Mouse (Mus musculus) lung, postnatal 10 days (tissue): Measurements from ENCODE around the gene Agtpbp1.

Experiments
- DNase-seq: peaks from one replicate; pipeline ENCODE4 v3.0.0; 2021

Agtpbp1 gene

GRCm38 (mm10) chr13:59571107-59571506, 13.9 kb downstream of the Agtpbp1 start:
- DNase-seq, result no peak

DNA sequence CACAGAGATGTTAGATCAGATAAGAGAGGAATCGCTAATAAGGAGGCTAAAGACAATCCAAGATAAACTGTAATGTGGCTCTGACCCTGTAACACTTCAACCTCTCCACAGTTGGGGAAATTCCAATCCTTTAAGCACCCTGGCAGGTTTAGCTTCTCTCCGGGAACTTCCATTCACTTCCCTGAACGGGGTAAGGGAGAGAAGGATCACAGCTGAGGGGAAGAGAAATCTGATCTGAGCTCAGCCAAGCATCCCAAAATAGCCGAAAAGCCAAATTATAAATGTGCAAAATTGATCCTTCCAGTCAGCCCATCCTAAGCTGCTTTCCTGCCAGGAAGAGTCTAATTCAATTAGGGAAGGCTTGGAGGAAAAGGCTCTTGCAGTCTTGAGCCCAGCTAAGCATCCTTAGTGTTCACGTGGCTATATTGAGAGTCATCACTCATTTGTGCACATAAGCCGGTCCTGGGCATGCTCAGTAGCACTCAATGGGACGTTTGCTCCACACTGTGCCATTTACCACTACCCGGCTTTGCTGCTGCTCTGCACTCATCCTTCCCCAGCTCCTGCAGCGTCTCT, 19.0 kb downstream of the Agtpbp1 start:
- DNase-seq, result no peak

GRCm38 (mm10) chr13:59564923-59565322, 20.1 kb downstream of the Agtpbp1 start:
- no peak for DNase-seq

DNA sequence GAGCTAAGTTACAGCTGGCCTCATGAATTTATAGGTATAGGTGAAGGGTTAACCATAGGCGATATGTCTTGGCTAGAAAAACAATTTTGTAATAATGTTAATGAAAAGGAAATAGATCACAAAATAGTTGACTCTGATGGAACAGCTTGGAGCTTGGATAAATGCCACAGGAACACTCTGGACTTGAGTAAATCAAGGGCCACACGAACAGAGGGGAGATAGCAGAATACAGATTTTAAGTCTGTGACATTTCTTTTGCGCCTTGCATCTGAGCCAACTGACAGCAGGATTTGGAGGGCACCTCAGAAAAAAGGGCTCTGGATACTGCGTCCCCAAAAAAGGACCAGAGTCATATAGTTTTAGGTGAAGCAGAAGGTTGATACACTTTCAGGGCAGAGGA, 20.5 kb downstream of the Agtpbp1 start:
- DNase-seq, result peak; percentile 49

DNA sequence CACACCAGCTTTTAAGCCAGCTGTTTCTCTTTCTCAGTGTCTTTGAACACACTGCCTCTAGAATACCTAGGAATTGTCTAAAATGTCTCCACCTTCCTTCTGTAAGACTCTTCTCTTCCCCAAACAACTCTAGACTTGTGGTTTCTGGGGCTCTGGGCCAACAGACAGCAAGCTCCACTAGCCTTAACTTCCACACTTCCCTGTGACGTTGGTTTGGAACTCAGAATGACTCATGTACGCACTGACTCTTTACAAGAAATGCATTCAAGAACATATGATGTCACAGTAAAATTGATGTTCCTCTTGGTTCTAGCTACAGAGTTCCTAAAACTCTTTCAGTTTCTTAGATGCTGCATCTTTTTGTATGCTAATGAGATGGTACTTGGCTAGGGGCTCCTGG, 22.6 kb downstream of the Agtpbp1 start:
- no peak for DNase-seq

- DNase-seq, result no peak
Observed at GRCm38 (mm10) chr13:59558776-59559175, 26.3 kb downstream of the Agtpbp1 start.

DNA sequence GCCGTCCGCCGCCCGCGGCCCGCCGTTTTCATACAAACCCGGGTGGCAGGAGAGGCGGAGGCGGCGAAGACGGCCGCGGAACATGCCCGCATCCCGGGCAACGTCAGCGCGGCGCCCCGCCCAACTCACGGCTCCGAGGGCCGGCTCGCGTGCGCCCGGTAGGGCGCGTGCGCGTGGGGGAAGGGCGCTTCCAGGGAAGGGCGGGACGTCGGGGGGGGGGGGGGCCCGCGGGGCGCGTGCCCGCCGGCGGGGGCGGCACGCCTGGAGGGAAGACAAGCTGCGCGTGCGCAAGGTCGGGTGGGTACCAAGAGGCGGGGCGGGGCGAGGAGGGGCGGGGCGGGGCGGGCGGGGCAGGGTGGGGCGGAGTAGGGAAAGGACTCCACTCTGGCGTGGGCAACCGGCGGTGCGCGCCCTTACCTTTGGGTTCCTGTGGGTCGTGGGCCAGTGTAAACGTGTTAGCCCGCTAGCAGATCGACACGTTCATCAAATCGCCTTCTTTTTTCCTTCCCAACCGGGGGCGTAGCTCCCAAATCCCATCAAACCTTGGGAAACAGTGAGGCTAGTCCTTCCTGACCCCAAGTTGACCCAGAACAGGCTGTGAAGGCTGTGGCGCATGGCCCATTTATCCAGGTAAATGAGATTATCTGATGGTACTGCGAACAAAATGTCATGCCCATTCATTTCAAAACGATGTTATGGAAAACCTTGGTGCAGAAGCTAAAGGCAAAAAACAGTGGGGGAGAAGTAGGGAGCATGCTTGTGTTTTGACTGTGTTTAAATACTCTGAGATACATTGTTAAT, 27.6 kb downstream of the Agtpbp1 start:
- peak; percentile 93 for DNase-seq

- DNase-seq, result peak; percentile 73
Observed at GRCm38 (mm10) chr13:59556670-59557069, 28.4 kb downstream of the Agtpbp1 start.

GRCm38 (mm10) chr13:59555613-59556192, 29.3 kb downstream of the Agtpbp1 start:
- DNase-seq, result no peak

GRCm38 (mm10) chr13:59554772-59555505, 30.1 kb downstream of the Agtpbp1 start:
- DNase-seq, result no peak

GRCm38 (mm10) chr13:59552751-59553150, 32.3 kb downstream of the Agtpbp1 start:
- DNase-seq, result no peak

DNA sequence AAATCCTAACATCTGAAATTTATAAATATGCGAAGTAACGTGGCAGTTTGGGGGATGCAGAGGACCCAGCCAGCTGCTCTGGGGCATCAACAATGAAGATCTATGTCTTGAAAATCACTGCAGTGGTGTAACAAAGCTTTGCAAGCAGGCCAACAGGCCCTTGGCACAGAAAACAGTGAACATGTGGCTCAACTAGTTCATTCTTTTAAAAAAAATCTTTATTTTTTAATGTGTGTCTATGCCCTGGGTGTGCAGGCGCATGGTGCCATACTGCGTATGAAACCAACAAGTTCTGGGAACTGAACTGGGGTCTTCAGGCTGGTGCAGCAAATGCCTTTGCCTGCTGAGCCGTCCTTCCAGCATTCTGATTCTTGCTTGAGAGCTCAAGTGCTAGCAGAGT, 32.7 kb downstream of the Agtpbp1 start:
- DNase-seq, result no peak

DNA sequence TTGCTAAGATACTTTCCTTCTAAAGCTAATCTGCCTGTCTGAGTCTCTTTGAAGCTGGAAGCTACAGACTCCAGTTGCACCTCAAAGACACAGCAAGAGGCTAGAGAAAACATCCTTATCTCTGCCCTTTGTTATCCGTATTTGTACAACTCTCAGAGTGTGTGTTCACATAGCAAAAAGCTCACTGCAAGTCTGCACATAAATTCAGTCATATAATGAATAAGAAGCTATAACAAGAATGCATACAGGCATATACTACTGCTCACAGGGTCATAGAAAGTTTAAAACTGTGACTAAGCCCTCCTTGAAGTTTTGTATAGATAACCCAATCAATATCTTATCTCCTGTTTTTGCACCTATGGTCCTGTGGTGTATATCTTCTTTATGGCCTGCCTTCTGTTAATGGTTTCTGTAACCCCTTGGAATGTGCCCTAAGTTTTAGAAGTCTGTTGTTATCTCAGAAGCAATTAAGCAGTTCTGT, 35.7 kb downstream of the Agtpbp1 start:
- no peak for DNase-seq

- DNase-seq, result peak; percentile 68
Observed at GRCm38 (mm10) chr13:59547716-59548115, 37.3 kb downstream of the Agtpbp1 start.

GRCm38 (mm10) chr13:59547091-59547490, 37.9 kb downstream of the Agtpbp1 start:
- peak; percentile 52 for DNase-seq

- DNase-seq, result no peak
Observed at GRCm38 (mm10) chr13:59542411-59542810, 42.6 kb downstream of the Agtpbp1 start.

DNA sequence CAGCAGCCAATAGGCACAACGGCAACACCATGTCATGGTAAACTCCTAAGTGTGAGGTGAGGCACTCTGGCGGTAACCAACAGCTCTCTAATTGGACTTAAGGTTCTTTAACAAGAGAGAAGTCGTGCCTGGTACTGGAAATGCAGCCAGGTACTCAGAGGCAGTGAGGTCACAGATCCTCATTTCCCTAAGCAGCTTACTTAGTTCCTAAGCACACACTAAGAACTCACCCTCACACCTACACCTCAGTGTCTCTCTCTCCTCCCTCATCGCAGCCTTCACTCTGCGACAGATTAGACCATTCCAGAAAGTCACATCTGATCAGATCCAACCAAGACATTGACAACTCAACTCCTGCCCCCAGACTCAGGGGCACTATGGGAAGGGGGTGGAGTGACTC, 45.0 kb downstream of the Agtpbp1 start:
- DNase-seq, result no peak

DNA sequence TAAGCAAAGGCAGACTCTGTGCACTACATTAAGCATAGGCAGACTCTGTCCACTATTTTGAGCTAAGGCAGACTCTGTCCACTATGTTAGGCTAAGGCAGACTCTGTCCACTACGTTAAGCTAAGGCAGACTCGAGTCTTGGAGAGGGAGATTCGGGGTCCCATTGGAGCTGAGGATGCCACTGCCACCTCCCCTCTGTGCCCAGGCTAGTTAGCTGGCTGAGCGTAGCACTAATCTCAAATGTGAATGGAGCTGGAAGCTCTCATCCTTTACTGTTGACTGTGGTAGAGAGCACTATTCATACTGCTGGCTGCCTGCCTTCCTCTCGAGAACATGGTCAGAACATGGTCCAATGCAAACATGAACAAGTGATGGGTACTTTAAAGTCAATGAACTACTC, 46.4 kb downstream of the Agtpbp1 start:
- DNase-seq, result no peak

GRCm38 (mm10) chr13:59536631-59537030, 48.4 kb downstream of the Agtpbp1 start:
- DNase-seq, result no peak

- DNase-seq, result no peak
Observed at GRCm38 (mm10) chr13:59535746-59536145, 49.3 kb downstream of the Agtpbp1 start.

GRCm38 (mm10) chr13:59534301-59534700, 50.7 kb downstream of the Agtpbp1 start:
- DNase-seq, result no peak

DNA sequence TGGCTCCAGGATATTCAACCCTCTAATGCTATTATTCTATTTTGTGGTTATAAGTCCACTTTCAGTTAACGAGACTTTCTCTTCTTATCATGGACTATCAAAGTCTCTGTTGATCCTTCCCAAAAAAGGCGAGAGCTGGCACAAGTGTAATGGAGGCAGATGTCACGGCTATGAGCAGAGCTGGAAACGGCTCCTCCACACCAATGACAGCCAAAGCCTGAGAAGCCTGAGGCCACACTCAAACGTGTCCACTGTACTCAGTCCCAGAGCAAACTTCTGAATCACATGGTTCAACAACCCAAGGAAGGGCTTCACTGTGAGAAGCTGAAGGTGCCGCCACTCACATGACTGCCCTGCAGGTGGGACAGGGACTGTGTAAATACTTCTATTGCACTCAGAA, 51.7 kb downstream of the Agtpbp1 start:
- no peak for DNase-seq

DNA sequence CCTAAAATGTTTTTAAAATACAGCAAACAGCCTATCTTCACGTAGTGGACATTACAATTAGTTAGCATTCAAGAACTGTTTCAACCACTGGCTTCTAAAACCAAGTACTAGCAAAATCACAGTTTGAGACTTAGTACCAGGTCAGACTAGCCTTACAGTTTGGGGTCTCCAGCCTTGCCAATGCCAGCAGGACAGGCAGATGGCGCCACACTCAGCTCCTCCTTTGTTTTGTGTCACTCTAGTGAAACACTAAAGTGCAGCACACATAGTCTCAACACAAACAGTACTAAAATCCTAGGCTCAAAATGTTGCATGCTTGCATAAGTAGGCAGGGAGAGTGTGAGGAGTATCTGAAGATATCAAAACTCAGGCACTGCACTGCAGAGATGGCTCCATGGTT, 53.8 kb downstream of the Agtpbp1 start:
- DNase-seq, result peak; percentile 41
